Mouse (Mus musculus): ENCODE measurements at regions not wholly inside any gene's neighbourhood (a gene's known extent, or its start where the extent isn't known, plus 50 kb on each side); places are given as distances from the start of the nearest gene placed in this dataset.

GRCm38 (mm10) chr13:107531528-107531927 lies 509.6 kb upstream of the Kif2a start:
- Histone ChIP-seq H3K27ac (ENCODE audit: low read depth) (no peak overlapping the region), H3K9me3 (replicated peaks; ENCODE audit: control insufficient read depth, low read length) (no peaks in the 10 kb centered on the region), H3K4me2 (ENCODE audit: low read depth, low read length) (no peak overlapping the region), H3K4me1 (ENCODE audit: control insufficient read depth, insufficient read depth) (no peaks in the 10 kb centered on the region), H3K9ac (replicated peaks; ENCODE audit: low read depth, low read length) (no peak overlapping the region), H3K4me3 (ENCODE audit: low read depth, low read length) (no peak overlapping the region), H3K36me3 (replicated peaks; ENCODE audit: control insufficient read depth, insufficient read depth, low read length) (no peaks in the 10 kb centered on the region), H3K27me3 (ENCODE audit: control insufficient read depth, insufficient read depth, low read length) (no peaks in the 10 kb centered on the region)
- ATAC-seq (ENCODE audit: insufficient read depth, low read depth): no peak
- TF ChIP-seq EP300 (IDR thresholded peaks at IDR 0.05; ENCODE audit: low read depth): no peak
- no peak for TF ChIP-seq CTCF (IDR thresholded peaks at IDR 0.05; ENCODE audit: low read depth)
- 57% methylated on average over 10 of the region's 10 CpGs for WGBS
- DNase-seq (ENCODE audit: low spot score): no peak

- H3K27ac ChIP-seq (ENCODE audit: low read depth): no peak overlapping the region
- DNase-seq (ENCODE audit: low spot score) (no peak), ATAC-seq (ENCODE audit: insufficient read depth, low read depth) (no peak)
- H3K27me3 ChIP-seq (ENCODE audit: control insufficient read depth, insufficient read depth, low read length): no peaks in the 10 kb centered on the region
- no peak overlapping the region for H3K9ac ChIP-seq (replicated peaks; ENCODE audit: low read depth, low read length)
- H3K9me3 ChIP-seq (replicated peaks; ENCODE audit: control insufficient read depth, low read length): no peaks in the 10 kb centered on the region
- no peaks in the 10 kb centered on the region for H3K4me1 ChIP-seq (ENCODE audit: control insufficient read depth, insufficient read depth)
- no peak overlapping the region for H3K4me3 ChIP-seq (ENCODE audit: low read depth, low read length)
- 41% methylated on average over 8 of the region's 8 CpGs for WGBS
- no peaks in the 10 kb centered on the region for H3K36me3 ChIP-seq (replicated peaks; ENCODE audit: control insufficient read depth, insufficient read depth, low read length)
- TF ChIP-seq EP300 (IDR thresholded peaks at IDR 0.05; ENCODE audit: low read depth) (no peak), CTCF (IDR thresholded peaks at IDR 0.05; ENCODE audit: low read depth) (no peak)
- no peak overlapping the region for H3K4me2 ChIP-seq (ENCODE audit: low read depth, low read length)
Measured at GRCm38 (mm10) chr13:107531026-107531425, 509.1 kb upstream of the Kif2a start.

DNA sequence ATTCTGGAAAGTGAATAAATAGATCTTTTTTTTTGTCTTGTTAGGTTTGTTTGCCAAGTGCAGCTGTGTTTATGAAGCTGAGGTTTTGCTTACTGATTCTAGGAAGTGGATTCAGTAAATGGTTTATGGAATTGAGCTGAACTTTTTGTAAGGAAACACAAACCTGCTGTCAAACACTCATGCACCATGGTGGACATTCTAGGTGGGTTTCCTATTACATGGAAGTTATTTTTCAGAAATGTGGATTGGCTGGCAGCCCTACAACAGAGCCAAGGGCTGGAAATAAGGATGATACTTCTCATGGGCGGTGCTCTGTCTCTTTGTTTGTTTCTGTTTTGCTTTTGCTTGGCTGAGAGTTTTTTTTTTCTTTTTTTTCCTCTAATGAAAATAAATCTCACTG lies 508.5 kb upstream of the Kif2a start:
- Histone ChIP-seq H3K9ac (replicated peaks; ENCODE audit: low read depth, low read length) (no peak overlapping the region), H3K27me3 (ENCODE audit: control insufficient read depth, insufficient read depth, low read length) (no peaks in the 10 kb centered on the region), H3K9me3 (replicated peaks; ENCODE audit: control insufficient read depth, low read length) (no peaks in the 10 kb centered on the region), H3K27ac (ENCODE audit: low read depth) (no peak overlapping the region), H3K4me3 (ENCODE audit: low read depth, low read length) (no peak overlapping the region), H3K36me3 (replicated peaks; ENCODE audit: control insufficient read depth, insufficient read depth, low read length) (no peaks in the 10 kb centered on the region), H3K4me1 (ENCODE audit: control insufficient read depth, insufficient read depth) (no peaks in the 10 kb centered on the region), H3K4me2 (ENCODE audit: low read depth, low read length) (no peak overlapping the region)
- TF ChIP-seq EP300 (IDR thresholded peaks at IDR 0.05; ENCODE audit: low read depth): no peak
- no peak for TF ChIP-seq CTCF (IDR thresholded peaks at IDR 0.05; ENCODE audit: low read depth)
- 93% methylated on average over 1 of the region's 1 CpGs for WGBS
- ATAC-seq (ENCODE audit: insufficient read depth, low read depth) (no peak), DNase-seq (ENCODE audit: low spot score) (no peak)

DNA sequence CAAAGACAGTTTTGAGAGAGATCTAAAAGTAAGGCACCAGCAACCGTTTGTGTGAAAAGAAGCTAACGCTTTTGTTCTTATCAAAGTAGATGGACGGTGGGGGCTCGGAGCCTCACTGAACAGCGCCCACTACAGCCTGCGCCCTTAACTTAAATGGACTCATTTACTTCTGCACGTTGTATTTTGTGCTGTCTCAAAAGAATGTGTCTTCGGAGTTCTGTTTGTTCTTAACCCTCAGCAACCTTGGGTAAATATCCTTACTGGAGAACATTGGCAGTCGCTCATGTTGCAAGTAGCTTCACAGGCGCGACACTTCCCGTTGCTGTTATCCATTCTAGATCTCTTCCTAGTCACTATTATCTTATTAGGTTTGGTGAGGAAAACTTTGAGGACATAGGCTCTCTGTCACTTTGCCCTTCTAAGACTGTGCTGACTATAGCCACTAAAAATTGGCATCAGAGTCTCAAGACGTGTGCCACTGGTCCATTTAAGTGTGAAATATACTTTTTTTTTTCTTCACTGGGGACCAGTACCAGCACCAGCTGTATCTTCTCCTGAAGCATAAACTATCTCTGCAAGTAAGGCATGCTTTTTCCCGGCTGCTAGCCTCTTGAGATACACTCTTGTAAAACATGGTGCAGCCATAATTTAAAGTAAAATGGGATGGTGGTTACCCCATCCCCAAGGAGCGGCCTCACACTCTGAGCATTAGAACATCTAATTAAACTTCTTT lies 507.0 kb upstream of the Kif2a start:
- Histone ChIP-seq H3K27me3 (ENCODE audit: control insufficient read depth, insufficient read depth, low read length) (no peaks in the 10 kb centered on the region), H3K4me1 (ENCODE audit: control insufficient read depth, insufficient read depth) (no peaks in the 10 kb centered on the region), H3K36me3 (replicated peaks; ENCODE audit: control insufficient read depth, insufficient read depth, low read length) (no peaks in the 10 kb centered on the region), H3K9me3 (replicated peaks; ENCODE audit: control insufficient read depth, low read length) (no peaks in the 10 kb centered on the region), H3K4me2 (ENCODE audit: low read depth, low read length) (no peak overlapping the region), H3K9ac (replicated peaks; ENCODE audit: low read depth, low read length) (no peak overlapping the region), H3K27ac (ENCODE audit: low read depth) (no peak overlapping the region), H3K4me3 (ENCODE audit: low read depth, low read length) (no peak overlapping the region)
- WGBS: 71% methylated on average over 15 of the region's 15 CpGs
- DNase-seq (ENCODE audit: low spot score) (no peak), ATAC-seq (ENCODE audit: insufficient read depth, low read depth) (no peak)
- TF ChIP-seq CTCF (IDR thresholded peaks at IDR 0.05; ENCODE audit: low read depth) (no peak), EP300 (IDR thresholded peaks at IDR 0.05; ENCODE audit: low read depth) (no peak)

DNA sequence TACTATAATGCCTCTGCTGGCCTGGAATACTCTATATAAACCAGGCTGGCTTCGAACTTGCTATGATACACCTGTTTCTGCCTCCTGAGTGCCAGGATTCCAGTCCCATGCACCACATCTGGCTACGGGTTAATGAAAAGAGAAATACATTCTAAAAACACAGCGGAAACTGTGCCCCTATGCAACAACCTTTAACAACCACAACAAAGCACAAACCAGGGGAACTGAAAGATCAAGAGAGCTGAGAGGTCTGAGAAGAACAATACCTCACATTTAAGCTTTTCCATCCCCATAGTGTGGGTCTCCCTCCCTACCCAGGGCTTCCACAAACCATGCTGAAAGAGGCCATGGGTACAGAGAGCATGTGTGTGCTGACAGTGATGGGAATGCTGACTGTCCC lies 501.0 kb upstream of the Kif2a start:
- no peak overlapping the region for H3K4me2 ChIP-seq (ENCODE audit: low read depth, low read length)
- H3K36me3 ChIP-seq (replicated peaks; ENCODE audit: control insufficient read depth, insufficient read depth, low read length): no peaks in the 10 kb centered on the region
- H3K27ac ChIP-seq (ENCODE audit: low read depth): no peak overlapping the region
- DNase-seq (ENCODE audit: low spot score) (no peak), ATAC-seq (ENCODE audit: insufficient read depth, low read depth) (no peak)
- TF ChIP-seq CTCF (IDR thresholded peaks at IDR 0.05; ENCODE audit: low read depth) (no peak), EP300 (IDR thresholded peaks at IDR 0.05; ENCODE audit: low read depth) (no peak)
- WGBS: 80% methylated on average over 3 of the region's 3 CpGs
- H3K4me3 ChIP-seq (ENCODE audit: low read depth, low read length): no peak overlapping the region
- no peaks in the 10 kb centered on the region for H3K27me3 ChIP-seq (ENCODE audit: control insufficient read depth, insufficient read depth, low read length)
- no peaks in the 10 kb centered on the region for H3K9me3 ChIP-seq (replicated peaks; ENCODE audit: control insufficient read depth, low read length)
- no peak overlapping the region for H3K9ac ChIP-seq (replicated peaks; ENCODE audit: low read depth, low read length)
- H3K4me1 ChIP-seq (ENCODE audit: control insufficient read depth, insufficient read depth): no peaks in the 10 kb centered on the region

GRCm38 (mm10) chr13:107514236-107514635 lies 492.3 kb upstream of the Kif2a start:
- 69% methylated on average over 3 of the region's 3 CpGs for WGBS
- Histone ChIP-seq H3K36me3 (replicated peaks; ENCODE audit: control insufficient read depth, insufficient read depth, low read length) (no peaks in the 10 kb centered on the region), H3K27me3 (ENCODE audit: control insufficient read depth, insufficient read depth, low read length) (no peaks in the 10 kb centered on the region), H3K4me3 (ENCODE audit: low read depth, low read length) (no peak overlapping the region), H3K4me2 (ENCODE audit: low read depth, low read length) (no peak overlapping the region), H3K27ac (ENCODE audit: low read depth) (no peak overlapping the region), H3K9me3 (replicated peaks; ENCODE audit: control insufficient read depth, low read length) (no peaks in the 10 kb centered on the region), H3K4me1 (ENCODE audit: control insufficient read depth, insufficient read depth) (no peaks in the 10 kb centered on the region), H3K9ac (replicated peaks; ENCODE audit: low read depth, low read length) (no peak overlapping the region)
- TF ChIP-seq CTCF (IDR thresholded peaks at IDR 0.05; ENCODE audit: low read depth) (no peak), EP300 (IDR thresholded peaks at IDR 0.05; ENCODE audit: low read depth) (no peak)
- ATAC-seq (ENCODE audit: insufficient read depth, low read depth) (no peak), DNase-seq (ENCODE audit: low spot score) (no peak)
